Mouse (Mus musculus) MEL (cell line): Measurements from ENCODE around the gene Wwtr1. TPM values are rescaled to one million over a fixed set of nuclear protein-coding genes. Genes with fewer than 3 reads are reported as not detected.

ENCODE experiments used
- DNase-seq: peaks from one replicate; pipeline ENCODE4 v3.0.0; 2011; ENCODE audit warnings: low read depth, low spot score
- H3K27ac ChIP-seq: 2 replicates; pipeline ENCODE4 v1.5.1; 2012; ENCODE audit warnings: low read depth, mild to moderate bottlenecking, control low read depth, low read length, moderate library complexity; ENCODE audit not compliant: control insufficient read depth
- H3K27me3 ChIP-seq, 2 experiments: fragments of 150-350 bp in 1 of 2; sonication (generic) in 1 of 2; 2 replicates each; pipeline ENCODE4 v1.6.1; 2012; ENCODE audit warnings: low read length in 2 of 2, mild to moderate bottlenecking in 2 of 2, improper control_type of control experiment in 1 of 2, moderate library complexity in 1 of 2; ENCODE audit not compliant: insufficient read depth in 2 of 2, control insufficient read depth in 1 of 2
- H3K36me3 ChIP-seq, 2 experiments: 2 replicates each; pipeline ENCODE4 v1.6.1; 2012 to 2014; ENCODE audit warnings: low read length in 2 of 2, improper control_type of control experiment in 1 of 2, inconsistent platforms in 1 of 2, mild to moderate bottlenecking in 1 of 2; ENCODE audit not compliant: insufficient read depth in 2 of 2, control insufficient read depth in 1 of 2
- H3K4me1 ChIP-seq, 2 experiments: fragments of 150-350 bp in 1 of 2; sonication (generic) in 1 of 2; 2 replicates each; pipeline ENCODE4 v1.6.1; 2012; ENCODE audit warnings: low read length in 2 of 2, improper control_type of control experiment in 1 of 2, mild to moderate bottlenecking in 1 of 2; ENCODE audit not compliant: insufficient read depth in 2 of 2, control insufficient read depth in 1 of 2
- H3K4me3 ChIP-seq, 2 experiments: fragments of 150-350 bp in 1 of 2; sonication (generic) in 1 of 2; 2 replicates each; pipeline ENCODE4 v1.5.1; 2012; ENCODE audit warnings: low read depth in 2 of 2, low read length in 2 of 2, mild to moderate bottlenecking in 2 of 2, moderate library complexity in 2 of 2, control low read depth in 1 of 2, improper control_type of control experiment in 1 of 2; ENCODE audit not compliant: control insufficient read depth in 1 of 2, insufficient read depth in 1 of 2
- H3K79me2 ChIP-seq: 2 replicates; pipeline ENCODE4 v1.6.1; 2012; ENCODE audit warnings: mild to moderate bottlenecking, low read length, moderate library complexity; ENCODE audit not compliant: control insufficient read depth, poor library complexity, insufficient read depth
- H3K9ac ChIP-seq: 2 replicates; pipeline ENCODE4 v1.6.1; 2012; ENCODE audit warnings: low read depth, mild to moderate bottlenecking, control low read depth, low read length, moderate library complexity; ENCODE audit not compliant: control insufficient read depth, poor library complexity, severe bottlenecking
- H3K9me3 ChIP-seq: fragments of 150-350 bp; sonication (generic); replicated peaks from 2 replicates; pipeline ENCODE4 v1.6.1; 2012; ENCODE audit warnings: mild to moderate bottlenecking, low read length, improper control_type of control experiment, moderate library complexity; ENCODE audit not compliant: insufficient read depth
- BHLHE40 ChIP-seq: IDR thresholded peaks from 2 replicates; pipeline ENCODE4 v1.6.1; 2012; ENCODE audit warnings: low read depth, mild to moderate bottlenecking, inconsistent platforms, low read length, improper control_type of control experiment, borderline replicate concordance
- CHD1 ChIP-seq: IDR thresholded peaks from 2 replicates; pipeline ENCODE4 v1.6.1; 2012; ENCODE audit warnings: low read depth, mild to moderate bottlenecking, inconsistent platforms, low read length, improper control_type of control experiment
- CTCF ChIP-seq, 3 experiments: IDR thresholded peaks in 2 of 3; conservative IDR thresholded peaks in 1 of 3; 2 replicates each; pipeline ENCODE4 v1.5.1; 2011 to 2012; ENCODE audit warnings: low read length in 3 of 3, low read depth in 2 of 3, mild to moderate bottlenecking in 2 of 3, improper control_type of control experiment in 1 of 3, inconsistent platforms in 1 of 3, mixed read lengths in 1 of 3, moderate library complexity in 1 of 3; ENCODE audit not compliant: control insufficient read depth in 1 of 3, insufficient read depth in 1 of 3, poor library complexity in 1 of 3, severe bottlenecking in 1 of 3
- E2F4 ChIP-seq: IDR thresholded peaks from 2 replicates; pipeline ENCODE4 v1.6.1; 2011; ENCODE audit warnings: low read depth, low read length, improper control_type of control experiment, borderline replicate concordance
- EP300 ChIP-seq, 2 experiments: IDR thresholded peaks; 2 replicates each; pipeline ENCODE4 v1.6.1; 2011; ENCODE audit warnings: improper control_type of control experiment in 2 of 2, low read length in 2 of 2, low read depth in 1 of 2, mild to moderate bottlenecking in 1 of 2
- GABPA ChIP-seq: IDR thresholded peaks from 2 replicates; pipeline ENCODE4 v1.6.1; 2012; ENCODE audit warnings: low read depth, mild to moderate bottlenecking, inconsistent platforms, low read length, improper control_type of control experiment, moderate library complexity
- GATA1 ChIP-seq: IDR thresholded peaks from 2 replicates; pipeline ENCODE4 v1.6.1; 2011; ENCODE audit warnings: low read depth, low read length, improper control_type of control experiment
- JUND ChIP-seq: IDR thresholded peaks from 2 replicates; pipeline ENCODE4 v1.6.1; 2011; ENCODE audit warnings: low read depth, mild to moderate bottlenecking, improper control_type of control experiment, low read length
- KAT2A ChIP-seq: conservative IDR thresholded peaks from 2 replicates; pipeline ENCODE4 v1.6.1; 2012; ENCODE audit warnings: low read depth, low read length, improper control_type of control experiment, inconsistent platforms
- MAFK ChIP-seq: IDR thresholded peaks from 2 replicates; pipeline ENCODE4 v1.6.1; 2011; ENCODE audit warnings: low read depth, mild to moderate bottlenecking, low read length, improper control_type of control experiment, borderline replicate concordance
- MAZ ChIP-seq: IDR thresholded peaks from 2 replicates; pipeline ENCODE4 v1.6.1; 2012; ENCODE audit warnings: low read depth, mild to moderate bottlenecking, inconsistent platforms, low read length, improper control_type of control experiment
- MEF2A ChIP-seq: IDR thresholded peaks from 2 replicates; pipeline ENCODE4 v1.6.1; 2014; ENCODE audit warnings: low read depth, mild to moderate bottlenecking, inconsistent platforms, low read length, improper control_type of control experiment; ENCODE audit not compliant: poor library complexity, insufficient replicate concordance, severe bottlenecking; ENCODE audit errors: extremely low read depth
- MXI1 ChIP-seq: IDR thresholded peaks from 2 replicates; pipeline ENCODE4 v1.6.1; 2011; ENCODE audit warnings: mild to moderate bottlenecking, low read depth, low read length, improper control_type of control experiment
- MYB ChIP-seq: IDR thresholded peaks from 2 replicates; pipeline ENCODE4 v1.6.1; 2011; ENCODE audit warnings: mild to moderate bottlenecking, low read depth, low read length, improper control_type of control experiment
- MYC ChIP-seq: IDR thresholded peaks from 2 replicates; pipeline ENCODE4 v1.6.1; 2011; ENCODE audit warnings: low read depth, mild to moderate bottlenecking, low read length, improper control_type of control experiment, moderate library complexity
- NELFE ChIP-seq: IDR thresholded peaks from 2 replicates; pipeline ENCODE4 v1.6.1; 2011; ENCODE audit warnings: low read depth, low read length, improper control_type of control experiment
- NRF1 ChIP-seq: IDR thresholded peaks from 2 replicates; pipeline ENCODE4 v1.6.1; 2014; ENCODE audit warnings: low read depth, mild to moderate bottlenecking, inconsistent platforms, low read length, improper control_type of control experiment, moderate library complexity; ENCODE audit not compliant: poor library complexity, insufficient read depth, severe bottlenecking
- POLR2A ChIP-seq, 2 experiments: IDR thresholded peaks; 2 replicates each; pipeline ENCODE4 v1.6.1; 2011 to 2012; ENCODE audit warnings: low read length in 2 of 2, mild to moderate bottlenecking in 2 of 2, control low read depth in 1 of 2, improper control_type of control experiment in 1 of 2, low read depth in 1 of 2, moderate library complexity in 1 of 2; ENCODE audit not compliant: control insufficient read depth in 1 of 2, insufficient read depth in 1 of 2, poor library complexity in 1 of 2
- POLR2AphosphoS2 ChIP-seq: IDR thresholded peaks from 2 replicates; pipeline ENCODE4 v1.6.1; 2011; ENCODE audit warnings: low read length, improper control_type of control experiment
- POLR2AphosphoS5 ChIP-seq: IDR thresholded peaks from 2 replicates; pipeline ENCODE4 v1.6.1; 2012; ENCODE audit warnings: low read depth, borderline replicate concordance, mild to moderate bottlenecking, inconsistent platforms, low read length, moderate library complexity, mixed read lengths
- RAD21 ChIP-seq: IDR thresholded peaks from 2 replicates; pipeline ENCODE4 v1.6.1; 2011; ENCODE audit warnings: mild to moderate bottlenecking, low read depth, low read length, improper control_type of control experiment
- RCOR1 ChIP-seq: IDR thresholded peaks from 2 replicates; pipeline ENCODE4 v1.6.1; 2012; ENCODE audit warnings: low read depth, mild to moderate bottlenecking, inconsistent platforms, low read length, improper control_type of control experiment
- SIN3A ChIP-seq: IDR thresholded peaks from 2 replicates; pipeline ENCODE4 v1.6.1; 2012; ENCODE audit warnings: low read length, improper control_type of control experiment, inconsistent platforms
- SMC3 ChIP-seq: IDR thresholded peaks from 2 replicates; pipeline ENCODE4 v1.6.1; 2011; ENCODE audit warnings: low read depth, low read length, improper control_type of control experiment
- TCF12 ChIP-seq: IDR thresholded peaks from 2 replicates; pipeline ENCODE4 v1.6.1; 2014; ENCODE audit warnings: low read depth, mild to moderate bottlenecking, inconsistent platforms, low read length, improper control_type of control experiment, moderate library complexity
- USF2 ChIP-seq, 2 experiments: IDR thresholded peaks; 2 replicates each; pipeline ENCODE4 v1.6.1; 2011 to 2012; ENCODE audit warnings: improper control_type of control experiment in 2 of 2, low read length in 2 of 2, borderline replicate concordance in 1 of 2, inconsistent platforms in 1 of 2, low read depth in 1 of 2, mild to moderate bottlenecking in 1 of 2; ENCODE audit not compliant: insufficient read depth in 1 of 2
- ZMIZ1 ChIP-seq: IDR thresholded peaks from 2 replicates; pipeline ENCODE4 v1.6.1; 2012; ENCODE audit warnings: low read depth, mild to moderate bottlenecking, inconsistent platforms, low read length, improper control_type of control experiment, moderate library complexity
- ZNF384 ChIP-seq: IDR thresholded peaks from 2 replicates; pipeline ENCODE4 v1.6.1; 2012; ENCODE audit warnings: low read depth, mild to moderate bottlenecking, inconsistent platforms, low read length, improper control_type of control experiment
- polyA plus RNA-seq, 2 experiments: library from polyadenylated mRNA; stranded (reverse) in 1 of 2; unstranded in 1 of 2; fragments of >175 nt in 1 of 2; fragments of >200 nt in 1 of 2; gene quantifications; 2 replicates each; pipeline versions ENCODE4 v1.2.1 to v1.2.4; 2012; ENCODE audit warnings: low replicate concordance in 2 of 2, low read depth in 1 of 2; ENCODE audit not compliant: insufficient read length in 2 of 2, insufficient read depth in 1 of 2, missing spikeins in 1 of 2
- total RNA-seq: library from RNA; depleted of rRNA; stranded (reverse); fragments of 300-350 nt; gene quantifications from 2 replicates; pipeline ENCODE4 v1.2.3, GENCODE M21; 2012

The Wwtr1 gene
- total and polyA plus RNA-seq, 3 experiments, result not detected

DNA sequence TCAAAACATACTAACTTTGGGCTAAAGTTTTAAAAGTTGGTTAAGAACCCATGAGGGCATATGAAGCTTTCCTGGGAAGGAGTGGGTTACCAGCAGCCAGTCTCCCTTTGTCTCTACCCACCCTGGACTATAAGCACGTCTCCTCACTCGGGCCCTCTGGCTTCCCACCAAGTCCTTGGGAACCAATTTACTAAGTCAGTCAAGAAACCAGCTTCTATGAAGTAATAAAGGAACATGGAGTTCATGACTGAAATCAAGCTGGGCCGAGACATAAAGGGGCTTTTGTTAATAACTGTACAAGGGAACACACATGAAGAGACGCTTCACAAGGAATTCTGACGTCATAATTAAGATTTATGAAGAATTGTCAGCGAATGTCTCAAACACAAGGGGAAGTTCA, 41.3 kb downstream of the Wwtr1 start:
- Histone ChIP-seq H3K9me3 (no peaks in the 10 kb centered on the region), H3K9ac (no peak overlapping the region), H3K4me1 (no peaks in the 10 kb centered on the region), H3K27me3 (no peaks in the 10 kb centered on the region), H3K79me2 (no peaks in the 10 kb centered on the region), H3K27ac (no peak overlapping the region), H3K4me3 (no peak overlapping the region), H3K36me3 (no peaks in the 10 kb centered on the region)
- TF ChIP-seq POLR2A (IDR thresholded peaks at IDR 0.05; ENCODE audit: control insufficient read depth in 1 of 2, insufficient read depth in 1 of 2, low read depth in 1 of 2, low read length in 2 of 2, poor library complexity in 1 of 2) (no peak), NELFE (no peak), CTCF (IDR thresholded peaks at IDR 0.05 in 2 of 3, conservative IDR thresholded peaks at IDR 0.05 in 1 of 3; ENCODE audit: control insufficient read depth in 1 of 3, insufficient read depth in 1 of 3, low read depth in 2 of 3, low read length in 3 of 3, poor library complexity in 1 of 3, severe bottlenecking in 1 of 3) (no peak), MYC (no peak), NRF1 (no peak), MXI1 (no peak), ZMIZ1 (no peak), MEF2A (no peak), SMC3 (no peak), E2F4 (no peak), MAFK (no peak), GABPA (no peak), USF2 (IDR thresholded peaks at IDR 0.05; ENCODE audit: borderline replicate concordance in 1 of 2, insufficient read depth in 1 of 2, low read depth in 1 of 2, low read length in 2 of 2) (no peak), GATA1 (no peak), RAD21 (no peak), EP300 (IDR thresholded peaks at IDR 0.05; ENCODE audit: low read depth in 1 of 2, low read length in 2 of 2) (no peak), SIN3A (no peak)
- no peak for DNase-seq

DNA sequence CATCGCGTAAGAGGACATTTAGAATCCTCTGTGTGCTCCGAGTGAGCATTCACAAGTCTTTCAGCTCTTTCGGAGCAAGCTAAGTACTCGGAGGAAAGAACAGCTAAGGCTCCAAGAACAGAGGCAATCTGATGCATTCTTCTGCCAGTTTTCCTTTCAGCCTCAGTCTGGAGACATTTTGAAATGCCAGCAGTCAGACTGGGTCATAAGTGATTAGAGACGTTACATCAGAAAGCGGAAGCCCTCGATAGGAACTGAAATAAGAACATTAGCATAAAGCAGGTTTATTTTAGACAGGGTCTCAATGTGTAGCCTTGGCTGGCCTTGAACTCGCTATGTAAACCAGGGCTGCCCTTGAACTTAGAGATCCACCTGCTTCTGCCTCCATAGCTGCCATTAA, 41.8 kb downstream of the Wwtr1 start:
- H3K27me3 ChIP-seq, result no peaks in the 10 kb centered on the region
- H3K79me2 ChIP-seq, result no peaks in the 10 kb centered on the region
- H3K4me3 ChIP-seq, result no peak overlapping the region
- DNase-seq, result no peak
- no peak for TF ChIP-seq JUND
- TF ChIP-seq POLR2A (IDR thresholded peaks at IDR 0.05; ENCODE audit: control insufficient read depth in 1 of 2, insufficient read depth in 1 of 2, low read depth in 1 of 2, low read length in 2 of 2, poor library complexity in 1 of 2), result no peak
- no peak for TF ChIP-seq BHLHE40
- no peak for TF ChIP-seq TCF12
- no peak for TF ChIP-seq MYC
- TF ChIP-seq NRF1, result no peak
- no peak for TF ChIP-seq MAZ
- TF ChIP-seq MYB, result no peak
- no peak for TF ChIP-seq POLR2AphosphoS2
- TF ChIP-seq RCOR1, result no peak
- no peak for TF ChIP-seq GABPA
- TF ChIP-seq KAT2A, result no peak
- no peak for TF ChIP-seq POLR2AphosphoS5
- TF ChIP-seq ZNF384, result no peak
- TF ChIP-seq CHD1, result no peak
- no peak for TF ChIP-seq ZMIZ1
- no peak overlapping the region for H3K27ac ChIP-seq
- H3K36me3 ChIP-seq, result no peaks in the 10 kb centered on the region
- no peaks in the 10 kb centered on the region for H3K9me3 ChIP-seq
- H3K4me1 ChIP-seq, result no peaks in the 10 kb centered on the region
- H3K9ac ChIP-seq, result no peak overlapping the region
